Mouse (Mus musculus): Measurements from ENCODE around the gene Rnase11. TPM values are rescaled to one million over a fixed set of nuclear protein-coding genes. Genes with fewer than 3 reads are reported as not detected.

Rnase11 gene
- total and polyA plus RNA-seq, 2 experiments: not detected

- peaks cover 20% of the 10 kb centered on the region for H3K4me1 ChIP-seq (ENCODE audit: control insufficient read depth, insufficient read depth, low read length)
- TF ChIP-seq POLR2A (IDR thresholded peaks at IDR 0.05; ENCODE audit: extremely low read depth, insufficient read depth, low read length) (0 out of 2 replicates have a peak, but pooled peaks have one; percentile 7), CTCF (IDR thresholded peaks at IDR 0.05; ENCODE audit: low read depth, low read length) (no peak)
- H3K79me2 ChIP-seq (ENCODE audit: control insufficient read depth, insufficient read depth, low read length): peaks cover 5% of the 10 kb centered on the region; the same call in 1 of the 2 replicates
- 20% methylated on average over 5 of the region's 5 CpGs for WGBS
- no peak overlapping the region; the same call in 1 of the 2 replicates for H3K4me3 ChIP-seq (ENCODE audit: insufficient read depth, low read depth, low read length)
- DNase-seq (ENCODE audit: extremely low read depth, low read depth, low spot score): peak; percentile 93
- peak overlapping the region; percentile 31; the same call in 1 of the 2 replicates for H3K9ac ChIP-seq (ENCODE audit: low read depth, low read length)
- peak overlapping the region; percentile 89 for H3K27ac ChIP-seq (replicated peaks; ENCODE audit: insufficient read depth, low read depth, low read length)
- H3K27me3 ChIP-seq (ENCODE audit: control insufficient read depth, insufficient read depth, low read length): no peaks in the 10 kb centered on the region
- 0 out of 2 replicates have a peak, but pooled peaks cover 1% of the 10 kb centered on the region for H3K36me3 ChIP-seq (ENCODE audit: control insufficient read depth, insufficient read depth, low read length)
Observed at GRCm38 (mm10) chr14:51094096-51094875, 44.3 kb upstream of the Rnase11 start.

- Histone ChIP-seq H3K4me3 (ENCODE audit: insufficient read depth, low read depth, low read length) (no peak overlapping the region), H3K27me3 (ENCODE audit: control insufficient read depth, insufficient read depth, low read length) (no peaks in the 10 kb centered on the region), H3K79me2 (ENCODE audit: control insufficient read depth, insufficient read depth, low read length) (peaks cover 5% of the 10 kb centered on the region; the same call in 1 of the 2 replicates), H3K4me1 (ENCODE audit: control insufficient read depth, insufficient read depth, low read length) (peaks cover 18% of the 10 kb centered on the region), H3K36me3 (ENCODE audit: control insufficient read depth, insufficient read depth, low read length) (no peaks in the 10 kb centered on the region), H3K9ac (ENCODE audit: low read depth, low read length) (peak overlapping the region; percentile 6; the same call in 1 of the 2 replicates), H3K27ac (replicated peaks; ENCODE audit: insufficient read depth, low read depth, low read length) (peak overlapping the region; percentile 89)
- WGBS: 9% methylated on average over 3 of the region's 3 CpGs
- no peak for TF ChIP-seq CTCF (IDR thresholded peaks at IDR 0.05; ENCODE audit: low read depth, low read length)
- TF ChIP-seq POLR2A (IDR thresholded peaks at IDR 0.05; ENCODE audit: extremely low read depth, insufficient read depth, low read length): no peak
- DNase-seq (ENCODE audit: extremely low read depth, low read depth, low spot score): peak; percentile 72
Observed at GRCm38 (mm10) chr14:51093496-51093895, 43.5 kb upstream of the Rnase11 start.

DNA sequence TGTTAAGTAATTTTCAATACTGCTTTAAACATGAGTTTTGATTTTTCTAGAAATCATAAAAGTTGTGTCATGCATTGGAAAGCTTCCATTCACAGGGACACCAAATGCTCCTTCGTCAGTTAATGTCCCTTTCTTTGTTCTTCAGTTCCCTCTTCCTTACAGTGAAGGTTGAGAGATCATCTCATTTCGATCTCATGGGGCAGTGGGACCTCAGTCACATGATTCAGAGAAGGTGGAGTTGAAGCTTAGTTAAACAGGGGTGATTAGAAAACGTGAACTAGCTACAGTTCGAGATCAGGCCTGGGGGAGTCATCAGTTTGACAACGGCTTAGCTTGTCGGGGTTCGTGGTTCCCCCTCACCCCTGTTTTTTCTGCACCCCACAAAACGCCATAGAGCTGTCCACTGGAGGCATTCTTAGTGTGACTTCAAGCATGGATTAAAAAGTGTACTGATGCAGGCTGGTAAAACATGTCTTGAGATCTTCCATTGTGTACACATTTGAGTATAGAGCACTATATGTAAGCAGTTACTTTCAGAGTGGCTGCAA is 42.2 kb upstream of the Rnase11 start:
- Histone ChIP-seq H3K36me3 (ENCODE audit: control insufficient read depth, insufficient read depth, low read length) (no peaks in the 10 kb centered on the region), H3K9ac (ENCODE audit: low read depth, low read length) (peak overlapping the region; percentile 51), H3K27me3 (ENCODE audit: control insufficient read depth, insufficient read depth, low read length) (no peaks in the 10 kb centered on the region), H3K4me1 (ENCODE audit: control insufficient read depth, insufficient read depth, low read length) (peaks cover 17% of the 10 kb centered on the region), H3K79me2 (ENCODE audit: control insufficient read depth, insufficient read depth, low read length) (peaks cover 4% of the 10 kb centered on the region; the same call in 1 of the 2 replicates), H3K4me3 (ENCODE audit: insufficient read depth, low read depth, low read length) (peak overlapping the region; percentile 27; the same call in 1 of the 2 replicates), H3K27ac (replicated peaks; ENCODE audit: insufficient read depth, low read depth, low read length) (peak overlapping the region; percentile 69)
- 38% methylated on average over 8 of the region's 8 CpGs for WGBS
- DNase-seq (ENCODE audit: extremely low read depth, low read depth, low spot score): peak; percentile 23
- TF ChIP-seq POLR2A (IDR thresholded peaks at IDR 0.05; ENCODE audit: extremely low read depth, insufficient read depth, low read length) (no peak), CTCF (IDR thresholded peaks at IDR 0.05; ENCODE audit: low read depth, low read length) (no peak)

DNA sequence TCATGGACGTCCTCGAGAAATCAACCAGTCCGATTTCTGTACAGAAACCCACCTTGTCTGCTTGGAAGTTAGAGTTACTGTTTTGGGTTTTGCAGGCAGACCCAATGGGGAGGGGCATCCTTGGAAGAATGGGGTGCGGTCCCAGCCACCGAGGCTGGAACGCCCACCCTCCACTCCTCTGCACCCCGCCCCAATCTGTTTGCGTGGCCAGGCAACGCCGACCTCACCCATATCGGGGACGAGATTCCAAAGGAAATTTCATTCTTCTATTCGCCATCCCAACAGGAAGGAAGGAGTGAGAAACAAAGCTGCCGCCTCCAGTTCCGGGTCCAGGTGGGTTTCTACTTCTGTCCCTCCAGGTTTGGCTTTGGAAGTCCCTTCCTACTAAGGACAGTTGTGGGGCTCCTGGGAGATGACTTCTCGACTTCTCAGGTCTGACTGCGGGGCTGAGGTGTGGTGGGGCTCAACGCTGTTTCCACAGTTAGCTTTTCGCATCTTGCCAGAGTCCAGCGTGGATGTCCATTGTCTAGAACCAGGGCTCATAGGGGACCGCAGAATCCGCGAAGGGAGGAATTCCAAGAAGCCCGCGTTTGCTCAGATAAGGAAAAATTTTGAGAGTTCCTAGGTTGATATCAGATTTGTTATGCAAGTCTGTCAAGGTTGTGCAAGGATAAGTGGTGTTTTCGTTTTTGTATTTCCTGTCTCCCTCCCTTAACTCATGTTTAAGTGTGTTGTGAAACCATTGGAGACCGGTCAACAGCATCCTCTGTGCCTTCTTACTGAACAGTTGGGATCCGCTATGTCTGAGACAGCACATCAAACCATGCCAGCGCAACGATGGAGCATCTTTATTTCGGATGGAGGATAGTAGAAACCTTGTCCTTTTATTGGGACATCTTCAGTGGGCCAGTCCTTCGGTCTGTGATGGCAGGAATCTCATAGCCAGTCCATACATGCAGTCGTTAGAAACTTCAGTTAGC is 41.2 kb upstream of the Rnase11 start, which contains the start of the genes Rnase4 and Ang:
Gene Rnase4 (plus strand): TSS at position 157 of the 980 bp plus-strand sequence.
Gene Ang (plus strand): TSS at position 230 of the 980 bp plus-strand sequence.
- TF ChIP-seq CTCF (IDR thresholded peaks at IDR 0.05; ENCODE audit: low read depth, low read length) (no peak), POLR2A (IDR thresholded peaks at IDR 0.05; ENCODE audit: extremely low read depth, insufficient read depth, low read length) (no peak)
- WGBS: 3% methylated on average over 33 of the region's 33 CpGs
- H3K4me1 ChIP-seq (ENCODE audit: control insufficient read depth, insufficient read depth, low read length): peaks cover 17% of the 10 kb centered on the region

GRCm38 (mm10) chr14:51090077-51090781 is 40.3 kb upstream of the Rnase11 start:
- H3K27ac ChIP-seq (replicated peaks; ENCODE audit: insufficient read depth, low read depth, low read length): peak overlapping the region; percentile 98
- H3K9ac ChIP-seq (ENCODE audit: low read depth, low read length): peak overlapping the region; percentile 85
- H3K4me1 ChIP-seq (ENCODE audit: control insufficient read depth, insufficient read depth, low read length): peaks cover 14% of the 10 kb centered on the region
- H3K36me3 ChIP-seq (ENCODE audit: control insufficient read depth, insufficient read depth, low read length): no peaks in the 10 kb centered on the region
- WGBS: under 1% methylated on average over 27 of the region's 27 CpGs
- H3K4me3 ChIP-seq (ENCODE audit: insufficient read depth, low read depth, low read length): peak overlapping the region; percentile 61
- DNase-seq (ENCODE audit: extremely low read depth, low read depth, low spot score): peak; percentile 73
- H3K79me2 ChIP-seq (ENCODE audit: control insufficient read depth, insufficient read depth, low read length): no peaks in the 10 kb centered on the region
- TF ChIP-seq POLR2A (IDR thresholded peaks at IDR 0.05; ENCODE audit: extremely low read depth, insufficient read depth, low read length) (no peak), CTCF (IDR thresholded peaks at IDR 0.05; ENCODE audit: low read depth, low read length) (no peak)
- no peaks in the 10 kb centered on the region for H3K27me3 ChIP-seq (ENCODE audit: control insufficient read depth, insufficient read depth, low read length)

More for the DNA sequence above, 41.2 kb upstream of the Rnase11 start, which contains the start of the genes Rnase4 and Ang:
- Histone ChIP-seq H3K36me3 (ENCODE audit: control insufficient read depth, insufficient read depth, low read length) (no peaks in the 10 kb centered on the region), H3K79me2 (ENCODE audit: control insufficient read depth, insufficient read depth, low read length) (no peaks in the 10 kb centered on the region), H3K27ac (replicated peaks; ENCODE audit: insufficient read depth, low read depth, low read length) (peak within 1 kb of the TSS; percentile 98), H3K9ac (ENCODE audit: low read depth, low read length) (peak within 1 kb of the TSS; percentile 85), H3K4me3 (ENCODE audit: insufficient read depth, low read depth, low read length) (peak within 1 kb of the TSS; percentile 61), H3K27me3 (ENCODE audit: control insufficient read depth, insufficient read depth, low read length) (no peaks in the 10 kb centered on the region)
- DNase-seq (ENCODE audit: extremely low read depth, low read depth, low spot score): peak; percentile 86
